In the genomic region with DNA sequence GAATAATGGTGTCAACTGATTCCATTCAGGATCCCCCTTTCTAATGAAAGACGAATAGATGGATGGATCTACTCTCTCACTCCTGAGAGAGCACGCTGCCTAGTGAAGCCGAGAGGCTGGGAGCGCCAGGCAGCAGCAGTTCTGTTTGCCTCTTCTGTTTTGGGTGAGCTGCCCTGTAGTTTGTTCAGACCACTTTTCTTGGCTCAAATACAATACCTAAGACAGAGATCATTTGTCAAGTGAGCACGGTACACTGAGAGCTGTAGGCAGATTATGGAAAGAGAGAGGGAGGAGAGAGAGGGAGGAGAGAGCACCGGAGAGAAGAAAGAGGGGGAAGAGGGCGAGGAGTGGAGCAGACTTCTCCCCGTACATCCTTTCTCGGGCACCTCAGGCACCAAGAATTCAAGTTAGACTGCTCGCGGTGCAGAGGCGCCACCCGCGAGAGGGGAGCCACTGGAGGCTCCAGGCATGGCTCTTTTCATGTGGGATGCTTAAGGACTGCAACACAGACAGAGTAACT, we compare ENCODE assay signal across 8 mouse cellular contexts.
DNase-seq lines count a peak whose midpoint lies in the region; ATAC-seq lines count a peak whose summit lies in the region.

No protein-coding gene starts in this region.

- H3K4me3 ChIP-seq in heart, embryonic 14.5 days (ENCODE audit: control insufficient read depth in 1 of 2, insufficient read depth in 1 of 2, low read depth in 1 of 2, low read length in 2 of 2), result peak overlapping the region; percentile 37 to 47
- H3K4me3 ChIP-seq in embryonic facial prominence, embryonic 10.5 days, result peak overlapping the region; percentile 57
- H3K4me3 ChIP-seq in hindbrain, embryonic 11.5 days (ENCODE audit: low read depth, low read length), result peak overlapping the region; percentile 39

- ATAC-seq in heart, embryonic 14.5 days (ENCODE audit: insufficient number of reproducible peaks, insufficient read depth, low FRiP score, low read depth), result no peak
- ATAC-seq in hindbrain, embryonic 11.5 days (ENCODE audit: low FRiP score), result peak; percentile 53

- H3K9me3 ChIP-seq in heart, embryonic 14.5 days (ENCODE audit: control insufficient read depth, low read length), result no peaks in the 10 kb centered on the region
- no peaks in the 10 kb centered on the region for H3K9me3 ChIP-seq in embryonic facial prominence, embryonic 10.5 days
- H3K9me3 ChIP-seq in hindbrain, embryonic 11.5 days (ENCODE audit: control insufficient read depth, low read length), result no peaks in the 10 kb centered on the region

- H3K9ac ChIP-seq in heart, embryonic 14.5 days (ENCODE audit: low read length), result peak overlapping the region; percentile 62
- peak overlapping the region; percentile 61 for H3K9ac ChIP-seq in hindbrain, embryonic 11.5 days (ENCODE audit: low read depth, low read length)

- H3K27me3 ChIP-seq in heart, embryonic 14.5 days (ENCODE audit: control insufficient read depth, insufficient read depth, low read length), result 0 out of 2 replicates have a peak, but pooled peaks cover 6% of the 10 kb centered on the region
- peaks cover 28% of the 10 kb centered on the region for H3K27me3 ChIP-seq in embryonic facial prominence, embryonic 10.5 days (replicated peaks; ENCODE audit: low read depth, poor library complexity, severe bottlenecking)
- no peaks in the 10 kb centered on the region for H3K27me3 ChIP-seq in hindbrain, embryonic 11.5 days (ENCODE audit: control insufficient read depth, insufficient read depth, low read length)

- H3K4me2 ChIP-seq in heart, embryonic 14.5 days (ENCODE audit: low read length), result peak overlapping the region; percentile 71
- peak overlapping the region; percentile 67 for H3K4me2 ChIP-seq in hindbrain, embryonic 11.5 days (replicated peaks; ENCODE audit: low read depth, low read length)

- H3K36me3 ChIP-seq in heart, embryonic 14.5 days (ENCODE audit: control insufficient read depth, insufficient read depth, low read length), result no peaks in the 10 kb centered on the region
- no peaks in the 10 kb centered on the region for H3K36me3 ChIP-seq in embryonic facial prominence, embryonic 10.5 days (replicated peaks)
- no peaks in the 10 kb centered on the region for H3K36me3 ChIP-seq in hindbrain, embryonic 11.5 days (ENCODE audit: control insufficient read depth, insufficient read depth, low read length)

- 16% methylated on average over 14 of the region's 14 CpGs for WGBS in heart, embryonic 14.5 days
- 7% methylated on average over 14 of the region's 14 CpGs for WGBS in embryonic facial prominence, embryonic 10.5 days
- 4% methylated on average over 14 of the region's 14 CpGs for WGBS in hindbrain, embryonic 11.5 days

- H3K27ac ChIP-seq in heart, embryonic 14.5 days (replicated peaks in 1 of 2; ENCODE audit: control insufficient read depth in 1 of 2, insufficient read depth in 1 of 2, low read depth in 2 of 2, low read length in 2 of 2), result no peak overlapping the region
- H3K27ac ChIP-seq in embryonic facial prominence, embryonic 10.5 days (replicated peaks), result peak overlapping the region; percentile 79
- H3K27ac ChIP-seq in hindbrain, embryonic 11.5 days (ENCODE audit: low read depth, low read length), result peak overlapping the region; percentile 94

- intact Hi-C loops in heart, postnatal 36 days (cut with DNase I), result no loop called here

- peaks cover 5 to 7% of the 10 kb centered on the region in 2 experiments; a peak in 3 of 4 replicates for H3K4me1 ChIP-seq in heart, embryonic 14.5 days (ENCODE audit: control insufficient read depth in 2 of 2, insufficient read depth in 2 of 2, low read length in 2 of 2)
- peaks cover 31% of the 10 kb centered on the region for H3K4me1 ChIP-seq in embryonic facial prominence, embryonic 10.5 days
- 0 out of 2 replicates have a peak, but pooled peaks cover 4% of the 10 kb centered on the region for H3K4me1 ChIP-seq in hindbrain, embryonic 11.5 days (replicated peaks; ENCODE audit: control insufficient read depth, insufficient read depth, low read length)

- DNase-seq in heart, postnatal 36 days, result no peak
- DNase-seq in embryonic facial prominence, embryonic 10.5 days (ENCODE audit: low spot score), result peak; percentile 47
- DNase-seq in hindbrain, embryonic 11.5 days (ENCODE audit: low spot score), result no peak
- DNase-seq in mesoderm, embryonic 11.5 days (ENCODE audit: low read depth, low spot score), result peak; percentile 27
- DNase-seq in ovary, postnatal 10 days (ENCODE audit: low spot score), result no peak
- DNase-seq in MN1 (ENCODE audit: low spot score), result no peak
- no peak for DNase-seq in layer of hippocampus, adult 9-11 months

Comparison
In these comparisons a context has a peak if more than half of its experiments do, and no peak if none do; other contexts are left out.
1. H3K27ac ChIP-seq: peak in embryonic facial prominence, embryonic 10.5 days (single experiment) and hindbrain, embryonic 11.5 days (single experiment); none in heart, embryonic 14.5 days (0 of 2).
2. DNase-seq: peak in embryonic facial prominence, embryonic 10.5 days (single experiment) and mesoderm, embryonic 11.5 days (single experiment); none in heart, postnatal 36 days (0 of 2), hindbrain, embryonic 11.5 days (single experiment), ovary, postnatal 10 days (single experiment), MN1 (single experiment) and layer of hippocampus, adult 9-11 months (single experiment).
3. Peak in every context shown above with its lines, with median percentiles within 50 percentile points of each other: H3K4me3 ChIP-seq.